Mouse (Mus musculus): ENCODE results near the gene Crybg2.

DNA sequence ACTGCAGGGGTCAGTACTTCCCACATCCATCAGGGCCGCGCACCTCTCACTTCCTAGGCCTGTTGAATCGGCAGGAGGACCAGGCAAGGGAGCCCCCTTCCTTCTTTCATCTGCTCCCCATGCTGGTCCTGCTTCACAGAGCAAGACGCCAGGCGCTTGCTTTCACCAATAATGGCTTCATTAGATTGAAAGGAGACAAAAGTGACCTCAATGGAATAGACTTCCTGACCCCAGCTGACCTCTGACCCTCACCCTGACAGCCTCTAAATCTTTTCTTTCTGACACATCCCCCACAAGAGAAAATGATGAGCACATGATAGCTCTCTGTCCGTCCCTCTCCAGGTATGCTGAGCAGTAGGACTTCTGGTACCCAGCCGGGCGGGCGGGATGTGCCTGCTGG, 34.8 kb upstream of the Crybg2 start:
- TF ChIP-seq CTCF (IDR thresholded peaks at IDR 0.05) (no peak), EP300 (IDR thresholded peaks at IDR 0.05) (no peak)

All from lung, postnatal 0 days (tissue).